Mouse (Mus musculus): ENCODE data around the gene Hspg2.
"Not testable (repeated sequence)": the region's sequence is repeated elsewhere in the genome, so short reads cannot be mapped to it uniquely, and the experiment has no call there.

Hspg2 gene

GRCm38 (mm10) chr4:137468260-137469080, at the start of gene Hspg2:
TSS of gene Hspg2 (plus strand) at chr4:137468769.
- peak; percentile 99 for DNase-seq

GRCm38 (mm10) chr4:137430502-137430901, 38.1 kb upstream of the Hspg2 start, which contains the start of gene Cela3b:
TSS of gene Cela3b (minus strand) at chr4:137430540.
- no peak for DNase-seq

- not testable (repeated sequence) for DNase-seq
These were observed 35.6 kb upstream of the Hspg2 start for GRCm38 (mm10) chr4:137432700-137433550.

- DNase-seq = no peak
These were observed 31.4 kb upstream of the Hspg2 start for GRCm38 (mm10) chr4:137436979-137437669.

- no peak for DNase-seq
These were observed 29.7 kb upstream of the Hspg2 start for GRCm38 (mm10) chr4:137438842-137439241.

GRCm38 (mm10) chr4:137441332-137441731, 27.2 kb upstream of the Hspg2 start:
- DNase-seq = no peak

GRCm38 (mm10) chr4:137443625-137444024, 24.9 kb upstream of the Hspg2 start:
- DNase-seq = peak; percentile 88

- no peak for DNase-seq
These were observed 22.7 kb upstream of the Hspg2 start for GRCm38 (mm10) chr4:137445881-137446280.

GRCm38 (mm10) chr4:137447363-137448196, 21.0 kb upstream of the Hspg2 start:
- DNase-seq = peak; percentile 64

- DNase-seq = peak; percentile 71
These were observed 20.4 kb upstream of the Hspg2 start for GRCm38 (mm10) chr4:137448197-137448596.

- DNase-seq = no peak
These were observed 19.9 kb upstream of the Hspg2 start for GRCm38 (mm10) chr4:137448641-137449040.

- no peak for DNase-seq
These were observed 19.4 kb upstream of the Hspg2 start for GRCm38 (mm10) chr4:137449132-137449531.

GRCm38 (mm10) chr4:137449715-137450114, 18.9 kb upstream of the Hspg2 start:
- no peak for DNase-seq

GRCm38 (mm10) chr4:137452190-137452589, 16.4 kb upstream of the Hspg2 start:
- no peak for DNase-seq

GRCm38 (mm10) chr4:137453234-137453767, 15.3 kb upstream of the Hspg2 start, which contains the start of gene 1700013G24Rik:
TSS of gene 1700013G24Rik (plus strand) at chr4:137453284.
- DNase-seq = no peak

GRCm38 (mm10) chr4:137454582-137454981, 14.0 kb upstream of the Hspg2 start:
- no peak for DNase-seq

GRCm38 (mm10) chr4:137456581-137456980, 12.0 kb upstream of the Hspg2 start:
- DNase-seq = no peak

GRCm38 (mm10) chr4:137457292-137457691, 11.3 kb upstream of the Hspg2 start:
- no peak for DNase-seq

GRCm38 (mm10) chr4:137458310-137458709, 10.3 kb upstream of the Hspg2 start:
- no peak for DNase-seq

- no peak for DNase-seq
These were observed 9.7 kb upstream of the Hspg2 start for GRCm38 (mm10) chr4:137458861-137459260.

GRCm38 (mm10) chr4:137460676-137461075, 7.9 kb upstream of the Hspg2 start:
- no peak for DNase-seq

- no peak for DNase-seq
These were observed 7.4 kb upstream of the Hspg2 start for GRCm38 (mm10) chr4:137461217-137461616.
